Mouse (Mus musculus): ENCODE results near the gene Srpk1. TPM values are rescaled to one million over a fixed set of nuclear protein-coding genes. Genes with fewer than 3 reads are reported as not detected.

The Srpk1 gene
- polyA plus RNA-seq (2021; fragmentation: Nextera tagmentation): 45.1 and 51.5 TPM in 2 replicates
- long read RNA-seq, experiment 1, full-length matches to known transcripts: 32 of 66 reads
- long read RNA-seq, experiment 1, partial matches to known transcripts: 22 of 66 reads
- long read RNA-seq, experiment 1, other reads (novel, unspliced or antisense): 12 of 66 reads
- long read RNA-seq, experiment 2, full-length matches to known transcripts: 118 of 159 reads
- long read RNA-seq, experiment 2, partial matches to known transcripts: 19 of 159 reads
- long read RNA-seq, experiment 2, other reads (novel, unspliced or antisense): 22 of 159 reads

DNA sequence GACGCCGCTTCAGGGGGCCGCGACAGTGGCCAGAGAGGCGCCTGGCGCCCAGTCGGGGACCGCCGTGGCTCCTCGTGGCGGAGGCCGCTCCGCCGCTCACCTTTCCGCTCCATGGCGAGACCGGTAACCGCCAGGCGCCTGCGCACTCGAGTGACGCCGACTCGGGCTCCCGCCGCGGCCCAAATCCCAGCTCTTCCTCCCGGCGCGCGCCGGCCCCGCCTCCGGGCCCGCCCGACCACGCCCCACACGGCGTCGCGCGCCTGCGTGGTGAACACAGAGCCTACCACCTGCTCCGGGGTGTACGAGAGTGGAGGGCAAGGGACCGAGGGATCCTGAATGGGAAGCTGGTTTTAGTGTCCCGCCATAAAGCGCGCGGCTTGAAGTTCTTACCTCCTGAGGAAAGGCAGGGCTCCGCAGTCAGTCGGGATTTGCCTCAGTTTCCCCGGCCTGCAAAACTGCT is at the start of gene Srpk1:
Gene Srpk1, minus strand, starts transcription at position 410 of the 460 bp plus-strand sequence.

DNA sequence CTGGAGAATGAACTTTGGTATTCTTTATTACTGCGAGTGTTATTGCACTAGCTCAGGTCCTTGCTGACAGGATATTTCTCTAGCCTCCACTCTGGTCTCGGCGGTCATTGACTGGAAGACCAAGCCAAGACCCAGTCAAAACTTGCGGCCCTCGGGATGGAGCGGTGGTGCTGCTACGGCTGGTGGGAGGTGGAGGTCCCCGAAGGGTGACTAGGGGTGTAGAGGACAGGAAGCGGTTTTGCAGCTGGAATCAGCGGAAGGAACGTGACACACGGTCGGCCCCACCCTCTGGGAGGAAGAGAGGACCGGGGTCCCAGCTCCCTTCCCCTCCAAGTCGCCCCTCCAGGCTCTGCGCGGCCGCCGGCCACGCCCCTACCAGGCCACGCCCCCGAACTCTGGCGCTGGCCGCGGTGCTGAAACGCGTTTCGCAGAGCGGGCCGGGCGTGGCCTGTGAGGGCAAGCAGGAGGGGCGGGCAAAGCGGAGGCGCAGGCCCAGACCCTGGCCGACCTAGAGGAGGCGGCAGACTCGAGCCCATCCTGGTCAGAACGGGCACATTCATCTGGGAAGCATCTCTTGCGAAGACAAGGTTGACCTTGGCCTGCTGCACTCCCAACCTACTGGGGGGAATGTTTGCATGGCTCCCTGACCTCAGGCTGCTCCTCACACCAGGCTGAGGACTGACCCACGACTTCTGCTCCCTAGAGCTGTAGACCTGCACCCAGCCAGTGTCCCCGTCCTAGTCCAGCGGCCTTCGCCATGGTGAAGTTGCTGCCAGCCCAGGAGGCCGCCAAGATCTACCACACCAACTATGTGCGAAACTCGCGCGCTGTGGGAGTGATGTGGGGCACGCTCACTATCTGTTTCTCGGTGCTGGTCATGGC is 47.0 kb downstream of the Srpk1 start, which contains the start of gene Lhfpl5:
Gene Lhfpl5, plus strand, starts transcription at position 398 of the 882 bp plus-strand sequence.

GRCm38 (mm10) chr17:28560598-28560997 is 61.9 kb downstream of the Srpk1 start, which contains the start of gene Clps:
TSS of gene Clps (minus strand) at chr17:28560766.

DNA sequence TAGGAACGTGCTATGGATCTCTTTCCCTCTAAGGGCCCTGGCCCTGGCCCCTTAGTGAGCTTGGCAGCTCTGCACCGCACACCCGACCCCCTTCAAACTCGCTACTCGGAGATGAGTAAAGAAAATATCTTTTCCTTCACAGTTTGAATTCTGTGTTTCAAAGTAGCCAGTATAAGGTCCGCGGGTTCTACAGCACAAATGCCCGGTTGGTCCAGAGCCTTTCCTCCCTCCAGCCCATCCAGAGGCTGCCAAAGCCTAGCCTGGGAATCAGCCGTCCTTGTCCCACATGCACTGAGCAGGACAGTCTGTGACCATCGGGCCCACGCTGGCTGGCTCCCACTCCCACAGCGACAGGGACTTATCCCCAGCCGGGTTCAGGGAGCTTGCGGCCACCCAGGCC is 73.4 kb downstream of the Srpk1 start, which contains the start of gene Clpsl2:
Gene Clpsl2, plus strand, starts transcription at position 301 of the 400 bp plus-strand sequence.

Small RNA genes within 50 kb of the gene (microRNA-seq; reads per million reads assigned to microRNA genes)
- gene Mir6969: not detected

Other genes with a start within 250 kb of the Srpk1 start
- 4.4 and 4.7 TPM in 2 replicates for gene Fkbp5, start 105.2 kb downstream of the Srpk1 start, polyA plus RNA-seq (2021; fragmentation: Nextera tagmentation)
- gene Armc12, start 91.9 kb downstream of the Srpk1 start, polyA plus RNA-seq (2021; fragmentation: Nextera tagmentation): not detected in 2 replicates
- gene Clpsl2, start 73.3 kb downstream of the Srpk1 start, polyA plus RNA-seq (2021; fragmentation: Nextera tagmentation): not detected in 2 replicates
- not detected in 2 replicates for gene Clps, start 61.9 kb downstream of the Srpk1 start, polyA plus RNA-seq (2021; fragmentation: Nextera tagmentation)
- gene Lhfpl5, start 47.1 kb downstream of the Srpk1 start, polyA plus RNA-seq (2021; fragmentation: Nextera tagmentation): 6.7 and 7.3 TPM in 2 replicates
- 1.2 and 1.4 TPM in 2 replicates for gene Slc26a8, start 67.5 kb upstream of the Srpk1 start, polyA plus RNA-seq (2021; fragmentation: Nextera tagmentation)
- gene Mapk14, start 68.6 kb upstream of the Srpk1 start, polyA plus RNA-seq (2021; fragmentation: Nextera tagmentation): 12.6 and 14.2 TPM in 2 replicates
- gene AC170998.1, start 103.4 kb upstream of the Srpk1 start, polyA plus RNA-seq (2021; fragmentation: Nextera tagmentation): 0.26 TPM in 1 of 2 replicates, not detected in the other
- gene Mapk13, start 146.6 kb upstream of the Srpk1 start, polyA plus RNA-seq (2021; fragmentation: Nextera tagmentation): 0.78 and 0.93 TPM in 2 replicates
- 2.6 and 3.2 TPM in 2 replicates for gene Brpf3, start 178.4 kb upstream of the Srpk1 start, polyA plus RNA-seq (2021; fragmentation: Nextera tagmentation)
- 0.09 and 0.11 TPM in 2 replicates for gene Pnpla1, start 235.7 kb upstream of the Srpk1 start, polyA plus RNA-seq (2021; fragmentation: Nextera tagmentation)